Mouse (Mus musculus): ENCODE data around the gene Tbl1x. TPM values are rescaled to one million over a fixed set of nuclear protein-coding genes. Genes with fewer than 3 reads are reported as not detected.
"Not testable (repeated sequence)": the region's sequence is repeated elsewhere in the genome, so short reads cannot be mapped to it uniquely, and the experiment has no call there.

The Tbl1x gene
- polyA plus RNA-seq (2017; shearing (Covaris generic)) = 10 to 100 TPM; 28.4 to 29.3 TPM

DNA sequence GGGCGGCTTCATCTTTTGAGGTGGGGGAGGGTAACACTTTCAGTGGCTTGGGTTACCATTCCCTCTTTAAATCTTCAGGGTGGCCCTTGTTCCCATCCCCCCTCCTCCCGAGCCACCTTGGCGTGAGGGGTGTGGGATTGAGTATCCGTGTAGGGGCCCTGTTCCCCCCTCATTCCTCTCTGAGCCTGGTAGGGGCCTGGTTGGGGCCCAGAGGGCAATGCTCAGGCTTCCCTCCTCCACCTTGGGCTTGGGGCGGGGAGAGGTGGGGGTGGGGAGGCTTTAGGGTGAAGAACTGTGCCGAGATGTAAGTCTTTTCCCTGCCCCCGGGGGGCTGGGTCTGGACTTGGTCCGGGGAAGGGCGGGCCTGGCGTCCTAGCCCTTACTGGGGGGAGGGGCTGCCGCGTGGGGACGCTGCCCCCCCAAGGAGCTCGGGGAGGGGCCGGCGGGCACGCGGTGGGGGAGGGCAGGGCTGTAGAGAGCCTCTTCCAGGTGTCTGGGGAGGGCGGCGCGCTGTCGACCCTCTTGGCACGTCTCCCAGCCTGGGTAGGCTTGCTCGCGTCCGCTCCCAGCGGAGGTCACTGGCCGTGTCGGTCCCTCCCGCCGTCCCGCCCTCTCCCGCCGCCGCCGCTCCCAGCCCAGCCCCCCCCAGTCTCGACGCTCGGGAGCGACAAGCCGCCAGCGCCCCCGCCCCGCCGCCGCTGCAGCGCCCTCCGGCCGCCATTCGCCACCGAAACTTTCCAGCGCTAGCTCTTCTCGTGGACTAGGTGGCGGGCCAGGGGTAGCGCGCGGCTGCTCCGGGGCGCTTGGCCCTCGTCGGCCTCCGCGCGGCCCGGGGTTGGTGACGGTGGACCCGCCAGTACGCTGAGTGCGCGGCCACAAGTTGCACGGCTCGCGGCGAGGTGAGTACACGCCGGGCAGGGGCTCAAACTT is at the start of gene Tbl1x:
Gene Tbl1x (plus strand): TSS at position 643 of the 930 bp plus-strand sequence.
- no peak for ATAC-seq

DNA sequence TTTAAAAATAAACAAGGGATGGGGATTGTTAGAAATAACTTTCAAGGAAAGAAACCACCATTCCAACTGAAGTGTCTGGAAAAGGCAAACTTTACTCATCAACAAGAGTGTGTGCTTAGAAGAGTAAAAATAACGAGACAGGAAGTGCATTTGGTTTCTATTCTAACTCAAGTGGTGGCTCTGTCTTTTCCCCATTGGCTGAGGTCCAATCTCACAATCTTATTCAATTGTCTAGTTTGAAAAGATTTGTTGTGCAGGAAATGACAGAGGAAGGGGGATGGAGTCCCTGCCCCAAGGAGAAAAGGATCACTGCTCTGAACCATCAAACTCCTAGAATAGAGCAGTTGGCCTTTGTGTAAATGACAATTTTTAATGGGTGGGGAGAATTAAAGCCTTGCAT is 41.6 kb upstream of the Tbl1x start:
- ATAC-seq = peak; percentile 96

DNA sequence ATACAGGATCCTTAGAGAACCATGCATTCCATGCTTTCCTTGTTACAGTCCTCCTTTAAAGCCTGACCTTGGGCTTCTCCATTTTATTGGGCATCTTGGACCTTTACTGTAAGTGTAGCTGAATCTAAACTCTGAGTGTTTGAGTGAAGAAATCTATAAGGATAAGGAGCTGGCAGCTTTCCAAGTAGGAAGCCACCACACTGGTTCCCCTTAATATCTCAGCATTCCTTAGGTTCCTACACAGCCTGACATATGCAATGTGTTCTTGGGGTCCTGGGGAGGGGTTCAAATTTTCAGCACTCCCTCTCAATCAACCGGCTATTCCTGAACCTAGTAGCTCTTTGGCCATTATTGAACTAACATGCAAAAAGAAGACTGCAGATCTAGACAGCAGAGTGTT is 38.0 kb upstream of the Tbl1x start:
- no peak for ATAC-seq

DNA sequence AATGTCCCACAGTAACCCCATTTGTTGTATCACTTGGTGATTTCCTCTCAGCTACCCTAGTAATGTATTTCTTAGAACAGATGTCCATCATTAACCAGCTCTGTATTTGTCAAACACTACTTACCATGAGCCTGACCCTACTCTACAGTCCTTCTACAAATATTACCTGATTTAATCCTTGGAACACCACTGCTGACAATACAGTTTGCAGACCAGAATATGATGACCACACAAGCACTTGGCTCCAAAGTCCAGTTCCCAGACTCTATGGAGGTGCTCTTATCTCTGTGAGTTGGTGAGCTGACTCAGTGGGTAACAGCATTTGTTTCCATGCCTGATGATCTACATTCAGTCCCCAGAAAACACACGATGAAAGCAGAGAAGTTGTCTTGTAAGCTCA is 37.3 kb upstream of the Tbl1x start:
- ATAC-seq = no peak

DNA sequence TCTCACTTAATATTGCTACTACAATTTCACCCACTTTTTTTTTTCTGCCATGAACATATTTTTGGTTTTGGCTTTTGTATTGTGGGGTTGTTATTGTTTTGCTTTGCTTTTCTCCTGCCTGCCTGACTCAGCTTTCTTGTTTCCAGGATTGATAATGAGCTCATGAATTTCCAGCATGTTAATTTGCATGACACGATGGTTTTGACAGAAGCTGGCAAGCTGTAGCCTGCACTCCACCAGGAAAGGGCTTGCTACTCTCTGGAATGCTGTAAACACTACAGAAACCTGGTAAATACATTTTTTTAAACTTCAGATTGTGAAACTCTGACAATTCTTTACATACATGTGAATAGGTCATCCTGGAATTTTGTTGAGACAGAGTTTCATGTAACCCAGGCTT is 36.3 kb upstream of the Tbl1x start:
- no peak for ATAC-seq

DNA sequence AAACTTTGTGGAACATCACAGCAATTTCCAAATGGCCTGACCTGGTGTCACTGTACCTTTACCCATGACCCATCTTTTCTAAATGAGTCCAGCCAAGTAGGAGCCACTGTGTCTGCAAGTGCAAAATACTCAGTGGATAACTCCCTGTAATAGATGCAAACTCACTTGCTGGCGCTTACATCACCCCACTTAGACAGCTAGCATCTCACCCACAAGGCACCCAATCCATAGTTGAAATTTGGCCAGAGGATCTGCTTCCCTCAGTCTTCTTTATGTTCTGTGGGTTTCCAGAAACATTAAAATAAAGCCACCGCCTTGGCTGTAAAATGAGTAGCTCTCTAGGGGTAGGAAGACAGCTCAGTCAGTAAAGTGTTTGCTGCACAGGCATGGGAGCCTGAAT is 33.3 kb upstream of the Tbl1x start:
- ATAC-seq = no peak

DNA sequence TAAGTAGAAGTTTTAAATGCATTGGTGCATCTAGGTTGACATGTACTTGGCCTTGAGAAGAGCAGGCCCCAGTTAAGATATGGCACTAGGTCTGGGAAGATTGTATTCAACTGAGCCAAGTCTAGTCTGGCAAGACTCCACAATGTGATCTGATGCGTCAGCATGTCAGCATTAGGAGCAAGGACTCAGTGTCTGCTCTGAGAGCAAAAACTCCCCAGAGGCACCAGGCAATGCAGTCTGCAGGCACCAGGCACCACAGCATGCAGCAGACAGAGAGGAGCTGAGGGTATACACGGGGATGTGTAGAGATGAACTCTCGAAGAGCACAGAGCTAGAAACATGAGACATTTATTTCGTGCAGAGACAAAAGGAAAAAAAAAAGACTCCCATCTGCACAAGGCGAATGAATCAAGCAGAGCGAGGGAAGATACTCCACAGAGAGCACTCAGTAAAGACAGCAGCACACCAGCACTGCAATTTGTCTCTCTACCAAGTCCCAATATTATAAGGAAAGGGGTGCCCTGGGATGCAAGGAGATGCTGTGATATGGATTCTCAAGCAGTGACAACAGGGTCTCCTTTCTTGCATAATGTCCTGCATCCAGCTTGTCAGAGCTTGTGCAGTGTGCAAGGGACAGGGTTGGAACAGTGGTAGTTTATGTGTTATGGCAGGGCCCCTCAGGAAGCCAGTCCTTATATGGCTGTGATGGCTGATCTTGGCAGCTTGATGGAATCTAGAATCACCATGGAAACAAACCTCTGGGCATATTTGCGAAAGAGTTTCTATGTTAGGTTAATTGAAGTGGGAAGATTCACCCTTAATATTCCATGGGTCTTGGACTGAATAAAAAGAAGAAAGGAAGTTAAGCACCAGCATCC is 22.7 kb upstream of the Tbl1x start:
- no peak for ATAC-seq

DNA sequence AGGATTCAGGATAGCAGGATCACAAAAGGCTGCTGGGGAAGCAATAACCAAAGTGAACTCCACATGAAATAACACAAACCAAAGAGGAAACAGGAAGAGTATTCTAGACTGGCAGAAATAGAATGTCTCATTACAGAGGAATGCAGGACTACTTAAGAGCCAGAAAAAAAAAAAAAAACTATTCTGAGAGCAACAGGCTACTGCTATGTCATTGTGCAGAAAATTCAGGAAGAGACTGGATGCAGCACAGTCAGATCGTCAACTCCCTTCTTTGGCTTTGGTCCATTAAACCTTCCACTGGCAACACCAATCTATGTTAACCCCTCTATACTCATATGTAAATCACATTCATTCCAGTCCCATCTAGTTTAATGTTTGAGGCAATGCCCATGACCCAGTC is 20.7 kb upstream of the Tbl1x start:
- no peak for ATAC-seq

DNA sequence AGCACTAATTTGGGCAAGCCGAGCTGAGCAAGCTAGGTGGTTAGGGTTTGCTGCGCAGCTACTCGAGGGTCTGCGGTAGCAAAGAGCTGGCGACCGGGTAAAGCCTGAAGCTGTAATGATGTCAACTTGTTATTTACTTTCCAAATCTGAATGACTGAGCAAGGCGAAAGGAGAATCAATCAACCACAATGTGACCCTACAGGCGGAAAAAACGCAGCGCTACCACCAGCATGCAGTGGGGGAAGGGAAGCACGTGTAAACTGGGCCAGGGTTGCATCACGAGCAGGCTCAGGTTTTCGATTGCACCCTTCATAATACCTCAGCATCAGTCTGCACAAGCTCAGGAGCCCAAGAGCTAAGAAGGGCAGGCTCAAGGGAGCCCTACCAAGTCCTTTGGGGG is 1.7 kb upstream of the Tbl1x start:
- peak; percentile 79 for ATAC-seq

DNA sequence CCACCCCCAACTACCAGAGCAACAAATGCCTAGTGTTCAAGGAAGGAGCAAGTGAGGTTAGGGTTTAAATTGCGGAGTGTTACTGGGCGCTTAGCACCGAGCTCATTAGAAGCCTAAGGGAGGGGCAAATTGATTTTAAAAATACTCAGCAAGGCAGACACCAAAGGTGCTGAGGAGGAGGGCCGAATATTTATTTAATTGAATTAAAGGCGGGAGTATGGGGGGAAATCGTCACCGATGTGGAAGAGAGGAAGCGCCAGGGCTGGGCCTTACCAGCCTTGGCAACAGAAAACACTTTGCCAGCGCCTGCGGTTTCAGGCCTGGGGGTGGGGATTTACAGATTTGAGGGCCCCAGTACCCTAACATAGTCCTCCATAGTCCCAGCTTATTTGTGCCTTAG is 1.0 kb upstream of the Tbl1x start:
- ATAC-seq = peak; percentile 13

DNA sequence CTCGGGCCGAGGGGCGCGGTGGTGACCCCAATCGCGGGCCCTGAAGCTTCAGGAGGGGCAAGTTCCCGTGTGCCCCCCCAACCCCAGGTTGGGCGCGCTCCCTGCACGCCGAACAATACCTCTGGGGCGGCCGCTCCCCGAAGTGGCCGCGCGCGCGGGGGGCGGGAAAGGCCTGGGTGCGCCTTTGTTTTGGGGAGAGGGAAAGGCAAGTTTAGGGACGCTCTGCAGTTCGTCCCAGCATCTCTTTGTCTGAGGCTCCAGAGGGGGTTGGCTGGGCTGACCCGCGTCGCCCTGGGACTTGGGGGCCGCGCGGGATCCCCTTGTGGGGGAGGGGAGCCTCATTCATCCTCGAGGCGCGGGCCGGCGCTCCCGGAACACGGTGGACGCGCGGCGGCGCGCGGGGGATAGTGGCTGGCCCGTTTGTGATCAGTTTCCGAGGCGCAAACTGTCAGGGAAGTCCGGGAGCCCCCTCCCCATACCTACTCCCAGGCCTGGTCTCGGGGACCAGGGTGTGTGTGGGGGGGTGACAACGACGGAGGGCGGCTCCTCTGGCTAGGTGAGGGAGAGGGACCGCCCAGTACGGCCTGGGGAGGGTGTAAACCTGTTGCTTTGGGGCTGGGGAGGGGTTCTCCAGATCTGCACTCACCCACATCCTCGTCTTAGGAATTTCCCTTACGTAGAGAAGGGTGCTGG is 634 bp downstream of the Tbl1x start:
- peak; percentile 25 for ATAC-seq

DNA sequence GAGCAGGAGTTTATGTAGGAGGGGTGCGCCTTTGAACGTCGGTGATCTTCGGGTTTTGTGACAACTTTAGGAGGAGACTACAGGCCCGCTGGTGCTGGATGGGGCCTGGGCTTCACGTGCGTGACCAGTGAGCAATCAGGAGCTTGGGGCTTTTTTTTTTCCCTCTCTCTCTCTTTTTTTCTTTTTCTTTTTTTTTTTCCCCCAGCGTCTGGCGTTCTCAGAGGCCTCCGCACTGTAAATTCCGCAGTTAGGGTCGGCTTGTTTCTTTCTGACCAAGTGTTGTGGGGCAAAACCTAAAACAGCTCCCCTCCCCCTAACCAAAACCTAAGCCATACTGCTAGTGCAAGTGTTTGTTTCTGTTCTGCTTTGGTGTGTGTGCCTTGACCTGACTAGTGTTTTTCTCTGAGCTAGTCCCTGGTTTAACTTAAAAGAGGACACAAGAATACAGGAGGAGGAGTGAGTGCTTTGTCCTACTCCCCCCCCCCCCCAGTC is 1.2 kb downstream of the Tbl1x start:
- ATAC-seq = no peak

DNA sequence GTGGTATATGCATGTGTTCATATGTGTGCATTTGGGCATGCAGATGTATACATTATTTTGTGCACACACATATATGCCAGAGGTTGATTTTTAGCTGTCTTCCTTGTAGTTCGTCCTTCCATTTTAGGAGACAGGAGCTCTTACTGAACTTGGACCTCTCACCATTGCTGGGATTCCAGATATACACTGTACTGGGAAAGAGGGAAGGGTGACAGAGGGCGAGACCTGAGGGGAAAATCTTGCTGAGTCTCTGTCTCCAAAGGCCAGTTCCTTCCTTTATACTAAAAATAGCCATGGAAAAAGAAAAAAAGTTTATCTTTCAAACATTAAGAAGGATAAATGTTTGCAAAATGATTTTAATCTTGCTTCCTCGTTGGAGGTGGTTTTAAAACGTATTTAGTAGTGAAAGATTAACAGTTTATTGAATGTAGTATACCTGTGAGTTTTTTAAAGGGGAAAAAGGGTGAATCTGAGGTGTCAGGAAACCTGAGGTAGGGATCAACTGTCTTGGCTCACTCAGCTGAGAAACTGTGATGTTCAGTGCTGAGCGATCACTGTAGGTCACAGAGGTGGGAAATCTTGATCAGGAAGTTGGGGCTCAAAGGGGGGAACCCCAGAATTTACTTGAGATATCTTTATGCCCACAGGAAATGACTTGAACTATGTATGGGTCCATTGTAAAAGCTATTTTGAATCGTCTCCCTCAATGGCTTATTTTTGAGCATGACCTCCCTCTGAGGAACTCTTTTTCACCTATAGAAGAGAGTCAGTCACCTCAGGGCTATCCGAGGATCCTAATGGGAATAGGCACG is 6.7 kb downstream of the Tbl1x start:
- ATAC-seq = peak; percentile 88

DNA sequence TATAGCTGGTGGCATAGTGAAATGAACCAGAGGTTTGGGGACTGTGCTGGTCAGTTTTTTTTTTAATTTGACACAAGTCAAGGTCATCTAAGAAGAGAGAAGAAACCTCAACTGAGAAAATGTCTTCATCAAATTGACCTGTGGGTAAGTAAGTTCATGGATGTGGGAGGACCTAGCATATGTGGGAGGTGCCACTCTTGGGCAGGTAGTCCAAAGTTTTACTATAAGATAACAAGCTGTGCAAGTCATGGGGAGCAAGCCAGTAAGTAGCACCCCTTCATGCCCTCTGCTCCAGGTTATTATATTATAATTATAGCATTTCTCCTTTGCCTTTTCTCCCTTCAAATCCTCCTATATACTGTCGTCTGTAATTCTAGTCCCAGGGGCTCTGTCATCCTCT is 8.1 kb downstream of the Tbl1x start:
- no peak for ATAC-seq

DNA sequence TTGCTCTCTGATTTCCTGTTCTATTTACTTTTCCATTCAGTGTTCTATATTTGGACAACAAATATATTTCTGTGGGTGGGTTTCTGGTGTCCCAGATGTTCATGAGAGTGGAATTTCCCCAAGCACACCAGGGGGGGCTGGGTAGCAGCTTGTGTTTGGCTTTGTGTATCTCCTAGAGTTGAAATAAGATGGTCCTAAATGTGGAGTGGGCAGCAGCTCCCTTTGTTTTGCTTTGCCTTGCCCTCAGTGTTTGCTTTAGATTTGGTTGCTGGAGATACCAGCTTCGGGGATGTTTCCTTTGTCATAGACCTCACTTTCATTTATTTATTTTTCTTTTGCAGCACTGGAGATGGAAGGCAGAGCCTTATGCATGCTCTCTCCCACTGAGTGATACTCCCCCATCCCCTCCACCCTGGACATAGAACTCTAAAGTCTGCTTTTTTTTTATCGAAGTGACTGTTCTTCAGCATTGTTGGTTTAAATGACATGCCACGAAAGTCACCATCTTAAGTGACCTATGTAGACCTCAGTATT is 12.1 kb downstream of the Tbl1x start:
- no peak for ATAC-seq

DNA sequence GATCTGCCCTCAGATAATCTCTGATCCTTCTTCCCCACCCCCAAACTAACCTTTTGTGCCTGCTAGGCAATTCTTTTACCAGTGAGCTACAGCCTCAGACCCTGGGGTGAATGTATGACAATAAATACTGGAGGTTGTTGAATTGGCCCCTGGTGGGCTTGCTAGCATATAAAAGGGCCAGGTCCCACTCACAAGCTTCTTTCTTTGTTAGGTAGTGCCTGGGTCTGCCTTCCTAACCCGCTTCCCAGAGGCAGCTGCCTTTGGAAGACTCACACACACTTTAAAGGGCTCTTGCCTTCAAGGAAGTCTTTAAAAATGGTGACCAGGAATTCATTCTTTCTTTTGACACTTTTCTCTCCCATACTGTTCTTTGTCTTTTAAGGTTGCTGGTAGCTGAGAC is 14.4 kb downstream of the Tbl1x start:
- no peak for ATAC-seq

DNA sequence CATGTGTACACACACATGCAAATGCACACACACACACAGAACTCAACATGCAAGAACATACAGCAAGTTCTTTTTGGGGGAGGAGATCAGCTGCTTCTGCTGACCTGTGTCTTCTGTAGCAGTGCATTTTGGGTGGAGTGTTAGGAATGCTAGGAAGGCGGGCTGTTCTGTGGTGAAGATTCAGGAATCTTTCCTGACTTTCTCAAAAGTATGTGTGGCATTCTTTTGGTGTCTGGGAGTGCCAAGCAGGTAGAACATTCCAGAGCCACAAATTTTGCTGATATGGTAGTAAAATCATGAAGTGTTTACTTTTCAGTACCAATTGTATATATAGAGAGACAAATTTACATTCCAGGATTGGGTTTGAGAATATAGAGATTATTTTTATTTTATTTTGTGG is 17.6 kb downstream of the Tbl1x start:
- ATAC-seq = no peak

DNA sequence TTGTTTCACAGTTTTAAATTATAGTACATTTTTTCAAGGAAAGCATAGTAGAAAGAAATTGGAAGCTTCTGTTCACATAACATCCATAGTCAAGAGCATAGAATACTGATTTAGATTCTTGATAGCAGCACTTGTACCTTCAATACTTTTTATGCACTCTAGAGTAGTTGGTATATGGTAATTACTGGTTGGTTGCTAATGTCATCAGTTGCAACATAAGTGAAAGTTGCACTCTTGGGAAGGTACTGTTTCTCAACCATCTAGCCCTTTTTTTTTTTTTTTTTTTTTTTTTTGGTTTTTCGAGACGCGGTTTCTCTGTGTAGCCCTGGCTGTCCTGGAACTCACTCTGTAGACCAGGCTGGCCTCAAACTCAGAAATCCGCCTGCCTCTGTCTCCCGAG is 20.2 kb downstream of the Tbl1x start:
- no peak for ATAC-seq

DNA sequence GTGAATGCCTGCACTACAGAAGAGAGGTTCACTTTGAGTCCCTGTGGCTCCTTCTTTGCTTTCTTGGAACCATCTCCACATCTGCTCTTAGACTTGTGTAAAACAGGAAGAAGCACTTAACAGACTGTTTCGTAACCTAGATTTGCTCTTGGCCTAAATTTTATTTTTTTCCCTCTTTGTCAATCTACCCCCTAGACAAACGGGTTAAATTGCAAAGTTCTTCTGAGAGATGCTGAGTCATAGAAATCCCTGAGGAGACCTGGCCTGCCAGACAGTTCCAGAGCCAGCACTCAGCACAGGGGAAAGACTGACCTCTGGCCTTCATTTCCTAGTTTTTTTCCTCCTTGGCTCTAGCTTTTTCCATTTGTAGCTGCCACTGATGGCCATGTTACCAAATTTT is 23.1 kb downstream of the Tbl1x start:
- ATAC-seq = no peak

DNA sequence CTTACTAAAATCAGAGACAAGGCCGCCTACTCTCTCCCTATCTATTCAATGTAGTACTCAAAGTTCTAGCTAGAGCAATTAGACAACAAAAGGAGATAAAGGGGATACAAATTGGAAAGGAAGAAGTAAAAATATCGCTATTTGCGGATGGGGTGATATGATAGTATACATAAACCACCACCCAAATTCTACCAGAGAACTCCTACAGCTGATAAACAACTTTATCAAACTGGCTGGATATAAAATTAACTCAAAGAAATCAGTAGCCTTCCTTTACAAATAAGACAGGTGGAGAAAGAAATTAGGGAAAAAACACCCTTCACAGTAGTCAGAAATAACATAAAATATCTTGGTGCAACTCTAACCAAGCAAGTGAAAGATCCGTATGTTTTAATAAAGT is 29.0 kb downstream of the Tbl1x start:
- not testable (repeated sequence) for ATAC-seq

DNA sequence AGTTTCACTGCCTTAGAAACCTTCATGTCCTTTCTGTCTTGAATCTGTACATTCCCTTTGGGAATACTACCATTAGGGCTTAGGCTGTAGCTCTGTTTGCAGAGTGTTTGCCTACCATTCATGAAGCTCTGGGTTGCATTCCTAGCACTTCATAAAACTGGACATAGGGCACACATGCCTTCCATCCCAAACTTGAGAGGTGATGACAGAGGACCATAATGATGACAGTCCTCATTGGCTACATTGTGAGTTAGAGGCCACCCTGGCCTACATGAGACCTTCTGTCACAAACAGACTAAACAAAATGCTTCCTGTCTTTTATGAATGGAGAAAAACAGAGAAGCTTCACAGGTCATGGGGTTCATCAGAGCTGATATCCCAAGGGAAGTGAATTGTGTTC is 33.2 kb downstream of the Tbl1x start:
- ATAC-seq = no peak

DNA sequence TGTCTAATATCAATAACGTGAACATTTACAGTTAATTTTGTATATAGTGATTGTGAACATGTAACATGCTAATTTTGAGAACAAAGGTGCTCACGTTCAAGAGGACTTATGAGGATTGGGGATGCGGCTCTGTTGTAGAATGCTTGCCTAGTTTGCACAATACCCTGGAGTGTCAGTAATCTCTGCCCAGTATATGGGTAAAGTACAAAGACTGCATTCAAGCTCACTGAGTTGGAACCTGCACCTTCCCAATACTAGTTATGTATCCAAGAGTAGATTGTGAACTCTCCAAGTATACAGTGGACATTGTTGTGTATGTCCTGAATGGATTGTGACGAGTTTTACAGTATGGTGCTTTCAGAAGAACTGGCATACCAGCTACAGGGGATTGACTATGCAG is 33.7 kb downstream of the Tbl1x start:
- ATAC-seq = no peak

All from CD4-positive, CD25-positive, alpha-beta regulatory T cell, adult 4 months (primary cell).